Mouse (Mus musculus): Measurements from ENCODE around the gene Lrmda. TPM values are rescaled to one million over a fixed set of nuclear protein-coding genes. Genes with fewer than 3 reads are reported as not detected.

The Lrmda gene
- 10 to 100 TPM; 15.8 to 15.9 TPM for total RNA-seq (2023)

GRCm38 (mm10) chr14:22019252-22019948 is at the start of gene Lrmda:
Gene Lrmda (plus strand): TSS chr14:22019712.

GRCm38 (mm10) chr14:21989291-21989913 is 30.1 kb upstream of the Lrmda start, which contains the start of gene Zfp503:
Gene Zfp503 (minus strand): TSS chr14:21989601.

Other genes starting within 250 kb of the Lrmda start
- 100 to 1,000 TPM; 165 to 196 TPM for gene Vdac2, start 194.5 kb upstream of the Lrmda start, total RNA-seq (2023)
- gene Comtd1, start 170.7 kb upstream of the Lrmda start, total RNA-seq (2023): 10 to 100 TPM; 32.5 to 37.4 TPM
- gene Zfp503, start 30.1 kb upstream of the Lrmda start, total RNA-seq (2023): 1 to 10 TPM; 2.0 to 3.2 TPM

Data from neutrophil, adult 59 days (primary cell).